Mouse (Mus musculus): ENCODE measurements around the gene Galk2. TPM values are rescaled to one million over a fixed set of nuclear protein-coding genes. Genes with fewer than 3 reads are reported as not detected.

Galk2 gene
- 41.2 and 43.6 TPM in 2 replicates for polyA plus RNA-seq (2015; fragmentation: Nextera tagmentation; extraction: Ambion mirVana)

GRCm38 (mm10) chr2:125858521-125859280 is at the start of gene Galk2, which contains the start of gene Cops2:
TSS of gene Galk2 (plus strand) at chr2:125859109.
TSS of gene Cops2 (minus strand) at chr2:125859139.
- peak within 1 kb of the TSS; percentile 99 for H3K4me3 ChIP-seq
- H3K27me3 ChIP-seq = no peaks in the 10 kb centered on the region
- WGBS = under 1% methylated on average over 45 of the region's 54 CpGs

GRCm38 (mm10) chr2:125809551-125809950 is 49.4 kb upstream of the Galk2 start:
- no peak for ATAC-seq (ENCODE audit: insufficient number of reproducible peaks, low FRiP score, low TSS enrichment, low read depth)
- H3K4me3 ChIP-seq = no peak overlapping the region
- 65% methylated on average over 7 of the region's 7 CpGs for WGBS

More at GRCm38 (mm10) chr2:125858521-125859280, at the start of gene Galk2, which contains the start of gene Cops2:
- H3K4me1 ChIP-seq = peaks cover 5% of the 10 kb centered on the region; the same call in 1 of the 2 replicates
- H3K9me3 ChIP-seq = no peaks in the 10 kb centered on the region
- ATAC-seq (ENCODE audit: insufficient number of reproducible peaks, low FRiP score, low TSS enrichment, low read depth) = peak; percentile 97
- no peaks in the 10 kb centered on the region for H3K36me3 ChIP-seq
- H3K27ac ChIP-seq = peak within 1 kb of the TSS; percentile 80
- H3K9ac ChIP-seq = peak within 1 kb of the TSS; percentile 97
- peak within 1 kb of the TSS; percentile 49 for H3K4me2 ChIP-seq

GRCm38 (mm10) chr2:125811332-125811731 is 47.6 kb upstream of the Galk2 start:
- no peak for ATAC-seq (ENCODE audit: insufficient number of reproducible peaks, low FRiP score, low TSS enrichment, low read depth)
- Histone ChIP-seq H3K9me3 (no peaks in the 10 kb centered on the region), H3K4me1 (no peaks in the 10 kb centered on the region), H3K4me3 (no peak overlapping the region), H3K9ac (no peak overlapping the region), H3K4me2 (no peak overlapping the region), H3K36me3 (no peaks in the 10 kb centered on the region), H3K27ac (no peak overlapping the region), H3K27me3 (no peaks in the 10 kb centered on the region)
- 82% methylated on average over 2 of the region's 2 CpGs for WGBS

More at GRCm38 (mm10) chr2:125809551-125809950, 49.4 kb upstream of the Galk2 start:
- no peak overlapping the region for H3K27ac ChIP-seq
- no peaks in the 10 kb centered on the region for H3K36me3 ChIP-seq
- H3K9ac ChIP-seq = no peak overlapping the region
- no peaks in the 10 kb centered on the region for H3K27me3 ChIP-seq
- H3K4me2 ChIP-seq = no peak overlapping the region
- H3K4me1 ChIP-seq = no peaks in the 10 kb centered on the region
- H3K9me3 ChIP-seq = no peaks in the 10 kb centered on the region

- no peak overlapping the region for H3K4me2 ChIP-seq
- H3K4me3 ChIP-seq = no peak overlapping the region
- no peaks in the 10 kb centered on the region for H3K27me3 ChIP-seq
- no peak overlapping the region for H3K27ac ChIP-seq
- ATAC-seq (ENCODE audit: insufficient number of reproducible peaks, low FRiP score, low TSS enrichment, low read depth) = no peak
- no peak overlapping the region for H3K9ac ChIP-seq
- H3K36me3 ChIP-seq = no peaks in the 10 kb centered on the region
- H3K9me3 ChIP-seq = no peaks in the 10 kb centered on the region
- 62% methylated on average over 9 of the region's 9 CpGs for WGBS
- no peaks in the 10 kb centered on the region for H3K4me1 ChIP-seq
Observed at GRCm38 (mm10) chr2:125813972-125814595, 44.8 kb upstream of the Galk2 start.

GRCm38 (mm10) chr2:125820397-125820796 is 38.5 kb upstream of the Galk2 start:
- Histone ChIP-seq H3K4me1 (no peaks in the 10 kb centered on the region), H3K27ac (no peak overlapping the region), H3K9me3 (no peaks in the 10 kb centered on the region), H3K4me3 (no peak overlapping the region), H3K4me2 (no peak overlapping the region), H3K36me3 (no peaks in the 10 kb centered on the region), H3K27me3 (no peaks in the 10 kb centered on the region), H3K9ac (no peak overlapping the region)
- ATAC-seq (ENCODE audit: insufficient number of reproducible peaks, low FRiP score, low TSS enrichment, low read depth) = no peak
- 80% methylated on average over 4 of the region's 4 CpGs for WGBS

- H3K4me3 ChIP-seq = no peak overlapping the region
- ATAC-seq (ENCODE audit: insufficient number of reproducible peaks, low FRiP score, low TSS enrichment, low read depth) = no peak
- H3K27ac ChIP-seq = no peak overlapping the region
- no peaks in the 10 kb centered on the region for H3K27me3 ChIP-seq
- H3K4me2 ChIP-seq = no peak overlapping the region
- no peaks in the 10 kb centered on the region for H3K4me1 ChIP-seq
- peaks cover 5% of the 10 kb centered on the region; the same call in 1 of the 2 replicates for H3K36me3 ChIP-seq
- no peaks in the 10 kb centered on the region for H3K9me3 ChIP-seq
- no peak overlapping the region for H3K9ac ChIP-seq
- 61% methylated on average over 4 of the region's 4 CpGs for WGBS
Observed at GRCm38 (mm10) chr2:125826201-125826600, 32.7 kb upstream of the Galk2 start.

GRCm38 (mm10) chr2:125827898-125828297 is 31.0 kb upstream of the Galk2 start:
- ATAC-seq (ENCODE audit: insufficient number of reproducible peaks, low FRiP score, low TSS enrichment, low read depth) = no peak
- 87% methylated on average over 4 of the region's 4 CpGs for WGBS
- Histone ChIP-seq H3K4me1 (no peaks in the 10 kb centered on the region), H3K9ac (no peak overlapping the region), H3K9me3 (no peaks in the 10 kb centered on the region), H3K4me3 (no peak overlapping the region), H3K27me3 (no peaks in the 10 kb centered on the region), H3K4me2 (no peak overlapping the region), H3K27ac (no peak overlapping the region), H3K36me3 (peaks cover 21% of the 10 kb centered on the region)

GRCm38 (mm10) chr2:125829924-125830323 is 29.0 kb upstream of the Galk2 start:
- H3K4me3 ChIP-seq = no peak overlapping the region
- H3K4me1 ChIP-seq = no peaks in the 10 kb centered on the region
- no peaks in the 10 kb centered on the region for H3K9me3 ChIP-seq
- H3K4me2 ChIP-seq = no peak overlapping the region
- no peaks in the 10 kb centered on the region for H3K27me3 ChIP-seq
- H3K36me3 ChIP-seq = peaks cover 37% of the 10 kb centered on the region
- WGBS = 89% methylated on average over 2 of the region's 2 CpGs
- ATAC-seq (ENCODE audit: insufficient number of reproducible peaks, low FRiP score, low TSS enrichment, low read depth) = no peak
- H3K9ac ChIP-seq = no peak overlapping the region
- no peak overlapping the region for H3K27ac ChIP-seq

GRCm38 (mm10) chr2:125838091-125838490 is 20.8 kb upstream of the Galk2 start:
- H3K27ac ChIP-seq = no peak overlapping the region
- no peaks in the 10 kb centered on the region for H3K9me3 ChIP-seq
- no peaks in the 10 kb centered on the region for H3K27me3 ChIP-seq
- WGBS = 94% methylated on average over 7 of the region's 7 CpGs
- H3K4me1 ChIP-seq = no peaks in the 10 kb centered on the region
- no peak overlapping the region for H3K4me2 ChIP-seq
- ATAC-seq (ENCODE audit: insufficient number of reproducible peaks, low FRiP score, low TSS enrichment, low read depth) = no peak
- H3K36me3 ChIP-seq = peaks cover 63% of the 10 kb centered on the region
- H3K4me3 ChIP-seq = no peak overlapping the region
- H3K9ac ChIP-seq = no peak overlapping the region

- WGBS = 68% methylated on average over 2 of the region's 2 CpGs
Observed at GRCm38 (mm10) chr2:125838708-125839284, 20.1 kb upstream of the Galk2 start.

GRCm38 (mm10) chr2:125851237-125851636 is 7.7 kb upstream of the Galk2 start:
- peaks cover 23% of the 10 kb centered on the region for H3K36me3 ChIP-seq
- H3K27ac ChIP-seq = no peak overlapping the region
- no peak overlapping the region for H3K4me2 ChIP-seq
- H3K9me3 ChIP-seq = no peaks in the 10 kb centered on the region
- no peak overlapping the region for H3K4me3 ChIP-seq
- 0 out of 2 replicates have a peak, but pooled peaks cover 2% of the 10 kb centered on the region for H3K4me1 ChIP-seq
- H3K27me3 ChIP-seq = no peaks in the 10 kb centered on the region
- ATAC-seq (ENCODE audit: insufficient number of reproducible peaks, low FRiP score, low TSS enrichment, low read depth) = no peak
- 74% methylated on average over 2 of the region's 2 CpGs for WGBS
- no peak overlapping the region for H3K9ac ChIP-seq

More at GRCm38 (mm10) chr2:125838708-125839284, 20.1 kb upstream of the Galk2 start:
- Histone ChIP-seq H3K9me3 (no peaks in the 10 kb centered on the region), H3K27me3 (no peaks in the 10 kb centered on the region), H3K4me3 (no peak overlapping the region), H3K4me1 (no peaks in the 10 kb centered on the region), H3K36me3 (peaks cover 61% of the 10 kb centered on the region), H3K9ac (no peak overlapping the region), H3K27ac (no peak overlapping the region), H3K4me2 (no peak overlapping the region)
- ATAC-seq (ENCODE audit: insufficient number of reproducible peaks, low FRiP score, low TSS enrichment, low read depth) = no peak

- Histone ChIP-seq H3K27me3 (no peaks in the 10 kb centered on the region), H3K27ac (no peak overlapping the region), H3K36me3 (no peaks in the 10 kb centered on the region), H3K4me3 (peak overlapping the region; percentile 99), H3K4me2 (peak overlapping the region; percentile 48), H3K9ac (no peak overlapping the region), H3K9me3 (no peaks in the 10 kb centered on the region), H3K4me1 (peaks cover 5% of the 10 kb centered on the region; the same call in 1 of the 2 replicates)
- ATAC-seq (ENCODE audit: insufficient number of reproducible peaks, low FRiP score, low TSS enrichment, low read depth) = no peak
- WGBS = 39% methylated on average over 3 of the region's 3 CpGs
Observed at GRCm38 (mm10) chr2:125857707-125858106, 1.2 kb upstream of the Galk2 start.
